Mouse (Mus musculus): ENCODE data around the gene Fam171a2.

GRCm38 (mm10) chr11:102467041-102467631, 19.7 kb upstream of the Fam171a2 start:
- TF ChIP-seq CTCF (IDR thresholded peaks at IDR 0.05; ENCODE audit: control insufficient read depth, insufficient read depth, low read length): no peak
- peak; percentile 37; the same call in 1 of the 2 replicates for TF ChIP-seq POLR2A (IDR thresholded peaks at IDR 0.05; ENCODE audit: borderline replicate concordance, control insufficient read depth, low read depth, low read length)

Measured in bone marrow, adult 2 months (tissue).